Mouse (Mus musculus): Measurements from ENCODE around the gene 2810004N23Rik. TPM values are rescaled to one million over a fixed set of nuclear protein-coding genes. Genes with fewer than 3 reads are reported as not detected.

Gene 2810004N23Rik
- polyA plus RNA-seq, 1 experiment from 2014 or later: 16.8 TPM

DNA sequence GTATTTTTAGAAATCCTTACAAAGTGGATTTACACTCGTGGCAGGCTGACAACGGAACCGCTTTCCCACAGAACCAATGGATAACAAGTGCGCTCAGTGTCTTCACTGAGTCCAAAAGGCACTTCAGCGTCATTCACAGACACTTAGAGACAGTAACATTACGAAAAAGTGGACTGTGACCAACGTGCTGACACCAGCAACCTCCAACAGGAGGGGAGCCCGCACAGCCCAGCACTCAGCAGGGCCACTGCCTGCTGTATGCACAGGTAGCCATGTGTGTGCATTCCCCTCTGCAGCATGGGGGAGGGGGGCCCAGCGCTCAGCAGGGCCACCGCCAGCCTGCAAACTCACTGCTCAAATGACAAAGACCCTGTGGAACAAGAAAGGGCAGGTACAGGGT lies 23.5 kb downstream of the 2810004N23Rik start:
- Histone ChIP-seq H3K36me3 (replicated peaks; ENCODE audit: insufficient read depth, low read length) (peaks cover 29% of the 10 kb centered on the region), H3K27me3 (ENCODE audit: insufficient read depth, low read length) (no peaks in the 10 kb centered on the region), H3K9me3 (ENCODE audit: low read length) (no peaks in the 10 kb centered on the region), H3K27ac (ENCODE audit: low read depth) (no peak overlapping the region), H3K4me1 (ENCODE audit: insufficient read depth) (peaks cover 4% of the 10 kb centered on the region; the same call in 1 of the 2 replicates), H3K4me2 (ENCODE audit: low read depth, low read length) (no peak overlapping the region), H3K4me3 (ENCODE audit: low read depth, low read length) (no peak overlapping the region), H3K9ac (replicated peaks) (no peak overlapping the region)
- DNase-seq (no peak), ATAC-seq (no peak)
- WGBS (ENCODE audit: insufficient replicate concordance): 76% methylated on average over 10 of the region's 10 CpGs
- no peak for TF ChIP-seq EP300 (IDR thresholded peaks at IDR 0.05; ENCODE audit: low read depth)
- no peak for TF ChIP-seq CTCF (IDR thresholded peaks at IDR 0.05; ENCODE audit: low read depth)

GRCm38 (mm10) chr8:124837956-124838355 lies 25.0 kb downstream of the 2810004N23Rik start:
- Histone ChIP-seq H3K36me3 (replicated peaks; ENCODE audit: insufficient read depth, low read length) (peaks cover 29% of the 10 kb centered on the region), H3K4me3 (ENCODE audit: low read depth, low read length) (no peak overlapping the region), H3K9me3 (ENCODE audit: low read length) (no peaks in the 10 kb centered on the region), H3K4me1 (ENCODE audit: insufficient read depth) (no peaks in the 10 kb centered on the region), H3K9ac (replicated peaks) (no peak overlapping the region), H3K27ac (ENCODE audit: low read depth) (no peak overlapping the region), H3K27me3 (ENCODE audit: insufficient read depth, low read length) (no peaks in the 10 kb centered on the region), H3K4me2 (ENCODE audit: low read depth, low read length) (no peak overlapping the region)
- DNase-seq (no peak), ATAC-seq (no peak)
- 66% methylated on average over 2 of the region's 2 CpGs for WGBS (ENCODE audit: insufficient replicate concordance)
- TF ChIP-seq CTCF (IDR thresholded peaks at IDR 0.05; ENCODE audit: low read depth) (no peak), EP300 (IDR thresholded peaks at IDR 0.05; ENCODE audit: low read depth) (no peak)

GRCm38 (mm10) chr8:124836907-124837306 lies 26.0 kb downstream of the 2810004N23Rik start:
- DNase-seq (no peak), ATAC-seq (no peak)
- H3K27ac ChIP-seq (ENCODE audit: low read depth): no peak overlapping the region
- no peak overlapping the region for H3K4me2 ChIP-seq (ENCODE audit: low read depth, low read length)
- no peaks in the 10 kb centered on the region for H3K4me1 ChIP-seq (ENCODE audit: insufficient read depth)
- no peaks in the 10 kb centered on the region for H3K27me3 ChIP-seq (ENCODE audit: insufficient read depth, low read length)
- 61% methylated on average over 2 of the region's 2 CpGs for WGBS (ENCODE audit: insufficient replicate concordance)
- TF ChIP-seq CTCF (IDR thresholded peaks at IDR 0.05; ENCODE audit: low read depth) (no peak), EP300 (IDR thresholded peaks at IDR 0.05; ENCODE audit: low read depth) (no peak)
- H3K9me3 ChIP-seq (ENCODE audit: low read length): no peaks in the 10 kb centered on the region
- H3K4me3 ChIP-seq (ENCODE audit: low read depth, low read length): no peak overlapping the region
- no peak overlapping the region for H3K9ac ChIP-seq (replicated peaks)
- H3K36me3 ChIP-seq (replicated peaks; ENCODE audit: insufficient read depth, low read length): peaks cover 28% of the 10 kb centered on the region

DNA sequence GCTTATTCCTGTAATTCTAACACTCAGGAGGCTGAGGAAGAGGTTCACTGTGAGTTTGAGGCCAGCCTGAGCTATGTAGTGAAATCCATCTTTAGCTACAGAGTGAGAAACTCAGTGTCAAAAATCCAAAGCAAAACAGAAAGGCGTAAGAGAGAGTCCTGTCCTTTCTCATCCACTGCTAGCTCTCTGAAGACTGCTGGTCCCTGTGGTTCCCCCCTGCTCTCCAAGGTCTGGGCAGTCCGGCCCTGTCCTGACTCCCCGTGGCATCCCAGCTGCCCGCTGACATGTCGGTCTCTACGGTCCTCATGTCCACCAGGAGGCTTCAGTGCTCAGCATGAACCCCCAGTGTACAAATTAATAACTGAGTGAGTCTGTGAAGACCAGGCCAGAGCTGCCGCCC lies 26.6 kb downstream of the 2810004N23Rik start:
- no peak for DNase-seq
- no peaks in the 10 kb centered on the region for H3K27me3 ChIP-seq (ENCODE audit: insufficient read depth, low read length)
- 86% methylated on average over 7 of the region's 7 CpGs for WGBS (ENCODE audit: insufficient replicate concordance)

DNA sequence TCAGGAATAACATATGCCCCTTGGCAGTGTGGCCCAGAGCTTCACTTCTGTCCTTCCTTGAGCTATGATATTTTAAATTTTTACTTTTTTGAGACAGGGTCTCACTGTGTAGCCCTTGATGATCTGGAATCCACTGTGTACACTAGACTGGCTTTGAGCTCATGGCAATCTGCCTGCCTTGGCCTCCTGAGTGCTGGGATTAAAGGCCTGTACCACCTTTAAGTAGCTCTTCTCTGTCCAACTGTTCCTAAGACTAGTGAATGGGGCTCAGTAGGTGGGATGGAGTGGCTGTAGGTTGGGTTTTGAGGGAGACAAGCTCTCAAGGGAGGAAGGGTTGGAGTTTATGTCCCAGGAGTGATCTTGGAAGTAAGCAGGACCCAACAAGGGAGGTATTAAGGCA lies 27.1 kb downstream of the 2810004N23Rik start:
- Histone ChIP-seq H3K4me1 (ENCODE audit: insufficient read depth) (no peaks in the 10 kb centered on the region), H3K4me3 (ENCODE audit: low read depth, low read length) (no peak overlapping the region), H3K9me3 (ENCODE audit: low read length) (no peaks in the 10 kb centered on the region), H3K27me3 (ENCODE audit: insufficient read depth, low read length) (no peaks in the 10 kb centered on the region), H3K4me2 (ENCODE audit: low read depth, low read length) (no peak overlapping the region), H3K9ac (replicated peaks) (no peak overlapping the region), H3K27ac (ENCODE audit: low read depth) (no peak overlapping the region), H3K36me3 (replicated peaks; ENCODE audit: insufficient read depth, low read length) (peaks cover 23% of the 10 kb centered on the region)
- TF ChIP-seq EP300 (IDR thresholded peaks at IDR 0.05; ENCODE audit: low read depth): no peak
- ATAC-seq: no peak
- DNase-seq: no peak

More for the DNA sequence above, 26.6 kb downstream of the 2810004N23Rik start:
- no peak for TF ChIP-seq CTCF (IDR thresholded peaks at IDR 0.05; ENCODE audit: low read depth)
- TF ChIP-seq EP300 (IDR thresholded peaks at IDR 0.05; ENCODE audit: low read depth): no peak
- no peak for ATAC-seq
- H3K9me3 ChIP-seq (ENCODE audit: low read length): no peaks in the 10 kb centered on the region
- no peak overlapping the region for H3K27ac ChIP-seq (ENCODE audit: low read depth)
- no peaks in the 10 kb centered on the region for H3K4me1 ChIP-seq (ENCODE audit: insufficient read depth)
- no peak overlapping the region for H3K9ac ChIP-seq (replicated peaks)
- H3K4me3 ChIP-seq (ENCODE audit: low read depth, low read length): no peak overlapping the region
- peaks cover 26% of the 10 kb centered on the region for H3K36me3 ChIP-seq (replicated peaks; ENCODE audit: insufficient read depth, low read length)
- no peak overlapping the region for H3K4me2 ChIP-seq (ENCODE audit: low read depth, low read length)

DNA sequence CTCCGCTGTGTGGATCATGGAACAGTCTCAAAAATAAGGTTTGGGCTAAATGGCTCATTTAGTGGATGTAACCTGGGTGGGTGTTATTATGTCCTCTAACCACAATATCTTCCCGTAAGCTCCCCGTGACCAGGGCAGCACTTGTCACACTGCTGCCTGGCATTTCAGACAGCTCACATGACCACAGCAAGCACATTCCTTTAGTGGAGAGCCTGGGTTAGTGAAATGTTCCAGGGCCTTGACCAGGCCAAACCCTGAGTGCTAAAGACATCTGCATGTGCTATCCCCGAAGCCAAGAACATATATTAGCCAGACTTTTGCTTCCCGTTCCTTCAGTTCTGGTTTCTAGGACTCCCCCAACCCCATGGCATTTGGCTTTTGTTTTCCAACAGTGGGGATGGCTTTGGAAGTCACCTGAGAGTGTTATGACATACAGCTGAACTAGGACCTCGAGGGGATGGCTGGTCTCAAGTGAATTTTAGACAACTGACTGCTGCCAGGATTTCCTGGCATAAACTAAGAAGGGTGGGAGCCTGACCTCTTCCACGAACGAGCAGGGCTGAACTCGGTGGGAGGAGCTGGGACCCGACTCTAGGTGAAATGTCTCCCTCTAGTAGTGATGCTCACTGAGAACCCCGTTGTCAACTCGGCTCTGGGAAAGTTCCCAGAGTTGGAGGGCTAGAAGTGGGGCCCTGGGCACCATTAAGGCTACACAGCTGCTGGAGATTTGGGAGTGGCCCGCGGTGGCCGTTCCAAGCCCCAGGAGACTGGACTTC lies 29.3 kb downstream of the 2810004N23Rik start:
- TF ChIP-seq EP300 (IDR thresholded peaks at IDR 0.05; ENCODE audit: low read depth): no peak
- no peak for TF ChIP-seq CTCF (IDR thresholded peaks at IDR 0.05; ENCODE audit: low read depth)
- H3K4me3 ChIP-seq (ENCODE audit: low read depth, low read length): no peak overlapping the region
- no peak overlapping the region for H3K9ac ChIP-seq (replicated peaks)
- H3K4me2 ChIP-seq (ENCODE audit: low read depth, low read length): 0 out of 2 replicates have a peak overlapping the region, but pooled peaks have one; percentile 6
- H3K27me3 ChIP-seq (ENCODE audit: insufficient read depth, low read length): no peaks in the 10 kb centered on the region
- H3K9me3 ChIP-seq (ENCODE audit: low read length): no peaks in the 10 kb centered on the region
- 35% methylated on average over 15 of the region's 15 CpGs for WGBS (ENCODE audit: insufficient replicate concordance)
- peaks cover 3% of the 10 kb centered on the region; the same call in 1 of the 2 replicates for H3K4me1 ChIP-seq (ENCODE audit: insufficient read depth)
- H3K36me3 ChIP-seq (replicated peaks; ENCODE audit: insufficient read depth, low read length): peaks cover 4% of the 10 kb centered on the region; the same call in 1 of the 2 replicates
- no peak for ATAC-seq
- H3K27ac ChIP-seq (ENCODE audit: low read depth): no peak overlapping the region
- DNase-seq: no peak
